Mouse (Mus musculus): ENCODE data around the gene Alppl2. TPM values are rescaled to one million over a fixed set of nuclear protein-coding genes. Genes with fewer than 3 reads are reported as not detected.

Alppl2 gene
- polyA plus RNA-seq, 1 experiment: not detected

DNA sequence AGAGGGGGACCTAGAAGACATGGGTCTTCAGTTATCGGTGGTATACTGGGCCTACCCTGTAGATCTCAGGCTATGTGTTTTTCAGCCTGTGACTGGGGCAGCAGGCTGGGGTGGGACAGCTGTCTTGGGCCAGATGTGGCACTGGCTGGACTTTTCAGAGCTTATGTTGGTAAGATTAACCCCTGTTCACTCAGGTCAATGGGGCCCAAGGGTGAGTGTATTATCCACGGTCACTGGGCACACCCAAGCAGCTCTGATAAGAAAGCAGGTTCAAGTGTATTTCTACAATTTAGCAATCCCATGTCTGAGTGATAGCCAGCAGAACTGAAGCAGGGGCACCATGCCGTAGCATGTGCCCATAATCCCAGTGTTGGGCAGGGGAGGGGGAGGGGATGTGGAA lies 12.4 kb upstream of the Alppl2 start:
- TF ChIP-seq POLR2A (IDR thresholded peaks at IDR 0.05; ENCODE audit: insufficient read depth, low read depth, low read length) (no peak), CTCF (IDR thresholded peaks at IDR 0.05; ENCODE audit: insufficient read depth, low read depth, low read length) (no peak)
- WGBS: 93% methylated on average over 3 of the region's 3 CpGs
- H3K4me1 ChIP-seq (ENCODE audit: control insufficient read depth, insufficient read depth, low read length): peaks cover 5% of the 10 kb centered on the region
- no peak overlapping the region for H3K27ac ChIP-seq (ENCODE audit: insufficient read depth, low read depth, low read length)
- no peak overlapping the region for H3K4me3 ChIP-seq (ENCODE audit: insufficient read depth, low read depth, low read length)

DNA sequence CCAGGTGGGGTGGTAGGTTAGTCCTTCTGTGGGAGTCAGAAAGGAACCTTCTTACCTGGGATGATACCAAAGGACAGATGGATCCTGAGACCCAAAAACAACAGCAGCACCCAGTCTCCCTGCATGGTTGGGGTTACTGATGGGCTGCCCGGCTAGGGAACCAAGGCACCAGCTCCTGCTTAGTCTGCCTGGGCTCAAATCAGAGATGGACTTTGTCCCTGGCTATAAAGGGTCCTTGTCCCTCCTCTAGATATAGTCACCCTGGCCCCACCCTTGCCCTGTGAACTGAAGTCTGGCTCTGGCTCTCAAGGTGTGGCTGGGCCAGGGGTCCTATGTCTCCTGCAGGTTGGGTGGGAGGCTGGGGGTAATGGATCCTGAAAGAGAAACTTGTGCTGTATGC lies 11.7 kb upstream of the Alppl2 start, which contains the start of gene Alpi:
TSS of gene Alpi (minus strand) at position 196 of the 400 bp plus-strand sequence.
- no peak for TF ChIP-seq CTCF (IDR thresholded peaks at IDR 0.05; ENCODE audit: insufficient read depth, low read depth, low read length)
- no peak for TF ChIP-seq POLR2A (IDR thresholded peaks at IDR 0.05; ENCODE audit: insufficient read depth, low read depth, low read length)
- Histone ChIP-seq H3K4me3 (ENCODE audit: insufficient read depth, low read depth, low read length) (no peak within 1 kb of the TSS), H3K27ac (ENCODE audit: insufficient read depth, low read depth, low read length) (no peak within 1 kb of the TSS), H3K4me1 (ENCODE audit: control insufficient read depth, insufficient read depth, low read length) (peaks cover 5% of the 10 kb centered on the region)
- WGBS: 92% methylated on average over 1 of the region's 1 CpGs

DNA sequence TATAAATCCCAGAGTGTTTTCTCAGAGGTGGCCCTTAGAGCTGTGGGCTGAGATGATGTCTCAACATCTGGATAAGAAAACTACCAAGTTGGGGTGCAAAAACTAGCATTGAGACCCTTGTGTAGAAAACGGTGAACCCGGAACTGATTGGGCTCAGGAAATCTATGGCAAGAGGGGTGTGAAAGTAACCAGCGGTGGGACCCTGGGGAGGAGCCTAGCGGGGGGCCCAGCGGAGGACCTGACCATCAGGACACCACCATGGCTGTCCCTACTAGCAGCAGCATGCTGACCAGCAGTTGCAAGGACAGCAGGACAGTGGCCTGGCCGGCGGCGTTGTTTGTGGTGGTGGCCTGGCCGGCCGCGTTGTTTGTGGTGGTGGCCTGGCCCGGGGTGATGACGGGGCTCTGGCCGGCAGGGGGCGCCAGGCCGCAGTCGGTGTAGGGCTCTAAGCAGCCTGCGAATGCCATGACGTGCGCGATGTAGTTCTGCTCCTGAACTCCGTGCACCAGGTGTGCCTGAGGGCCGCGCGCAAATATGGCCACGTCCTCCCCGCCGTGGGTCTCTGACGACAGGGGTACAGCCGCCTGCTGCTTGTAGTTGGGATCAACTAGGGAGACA lies 8.7 kb upstream of the Alppl2 start:
- no peak overlapping the region for H3K27ac ChIP-seq (ENCODE audit: insufficient read depth, low read depth, low read length)
- 17% methylated on average over 30 of the region's 30 CpGs for WGBS
- TF ChIP-seq POLR2A (IDR thresholded peaks at IDR 0.05; ENCODE audit: insufficient read depth, low read depth, low read length): no peak
- peak; percentile 69; the same call in 1 of the 2 replicates for TF ChIP-seq CTCF (IDR thresholded peaks at IDR 0.05; ENCODE audit: insufficient read depth, low read depth, low read length)
- no peak overlapping the region for H3K4me3 ChIP-seq (ENCODE audit: insufficient read depth, low read depth, low read length)
- peaks cover 5% of the 10 kb centered on the region for H3K4me1 ChIP-seq (ENCODE audit: control insufficient read depth, insufficient read depth, low read length)

DNA sequence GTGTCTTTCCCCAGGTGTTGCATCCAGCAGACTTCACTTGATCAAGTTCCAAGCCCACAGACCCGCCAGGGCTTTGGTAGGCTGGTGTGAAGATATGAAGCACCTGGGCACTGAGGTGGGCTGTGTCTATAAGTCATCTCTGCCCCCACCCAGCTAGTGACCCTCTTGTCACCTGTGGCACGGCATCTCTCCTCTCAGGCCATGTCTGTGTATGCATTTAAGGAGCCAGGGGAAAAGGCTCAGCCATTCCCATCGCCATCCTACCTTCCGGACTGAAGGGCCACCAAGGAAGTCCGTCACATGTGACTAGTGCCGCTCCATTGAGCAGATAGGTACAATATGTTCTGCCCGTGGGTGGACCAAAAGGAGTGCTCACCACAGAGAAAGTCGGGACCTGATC lies 5.9 kb upstream of the Alppl2 start:
- peaks cover 5% of the 10 kb centered on the region for H3K4me1 ChIP-seq (ENCODE audit: control insufficient read depth, insufficient read depth, low read length)
- no peak overlapping the region for H3K27ac ChIP-seq (ENCODE audit: insufficient read depth, low read depth, low read length)
- WGBS: 77% methylated on average over 8 of the region's 8 CpGs
- TF ChIP-seq CTCF (IDR thresholded peaks at IDR 0.05; ENCODE audit: insufficient read depth, low read depth, low read length) (no peak), POLR2A (IDR thresholded peaks at IDR 0.05; ENCODE audit: insufficient read depth, low read depth, low read length) (no peak)
- H3K4me3 ChIP-seq (ENCODE audit: insufficient read depth, low read depth, low read length): no peak overlapping the region

DNA sequence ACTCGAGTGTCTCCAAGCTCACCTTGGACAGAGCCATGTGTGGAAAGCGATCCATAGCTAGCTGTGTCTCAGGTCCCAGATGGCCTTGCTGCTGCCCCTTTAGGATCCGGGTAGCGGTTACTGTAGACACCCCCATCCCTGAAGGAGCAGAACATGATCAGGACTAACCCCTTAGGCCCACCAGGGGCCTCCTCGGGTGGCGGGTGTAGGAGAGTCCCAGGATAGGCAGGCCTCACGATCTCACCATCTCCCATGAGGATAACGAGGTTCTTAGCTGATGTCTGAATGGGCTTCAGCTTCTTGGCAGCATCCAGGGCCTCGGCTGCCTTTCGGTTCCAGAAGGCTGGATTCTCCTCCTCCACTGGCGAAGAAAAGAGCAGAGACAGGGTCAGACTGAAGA lies 477 bp downstream of the Alppl2 start:
- WGBS: 85% methylated on average over 11 of the region's 11 CpGs
- H3K27ac ChIP-seq (ENCODE audit: insufficient read depth, low read depth, low read length): no peak overlapping the region
- no peaks in the 10 kb centered on the region for H3K4me1 ChIP-seq (ENCODE audit: control insufficient read depth, insufficient read depth, low read length)
- no peak for TF ChIP-seq POLR2A (IDR thresholded peaks at IDR 0.05; ENCODE audit: insufficient read depth, low read depth, low read length)
- no peak for TF ChIP-seq CTCF (IDR thresholded peaks at IDR 0.05; ENCODE audit: insufficient read depth, low read depth, low read length)
- no peak overlapping the region for H3K4me3 ChIP-seq (ENCODE audit: insufficient read depth, low read depth, low read length)

DNA sequence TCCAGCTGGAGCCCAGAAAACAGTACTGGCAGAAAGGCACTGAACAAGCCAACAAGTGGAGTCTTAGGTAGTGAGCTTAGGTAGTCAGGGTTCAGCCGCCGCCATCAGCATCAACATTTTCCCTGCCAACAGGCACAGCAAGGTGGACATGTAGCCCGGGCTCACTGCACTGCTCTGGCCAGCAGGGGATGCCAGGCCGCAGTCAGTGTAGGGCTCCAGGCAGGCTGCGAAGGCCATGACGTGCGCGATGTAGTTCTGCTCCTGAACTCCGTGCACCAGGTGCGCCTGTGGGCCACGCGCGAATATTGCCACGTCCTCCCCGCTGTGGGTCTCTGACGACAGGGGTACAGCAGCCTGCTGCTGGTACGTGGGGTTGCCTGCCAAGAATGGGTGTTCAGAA lies 2.8 kb downstream of the Alppl2 start:
- WGBS: 77% methylated on average over 17 of the region's 17 CpGs
- TF ChIP-seq POLR2A (IDR thresholded peaks at IDR 0.05; ENCODE audit: insufficient read depth, low read depth, low read length) (no peak), CTCF (IDR thresholded peaks at IDR 0.05; ENCODE audit: insufficient read depth, low read depth, low read length) (no peak)

DNA sequence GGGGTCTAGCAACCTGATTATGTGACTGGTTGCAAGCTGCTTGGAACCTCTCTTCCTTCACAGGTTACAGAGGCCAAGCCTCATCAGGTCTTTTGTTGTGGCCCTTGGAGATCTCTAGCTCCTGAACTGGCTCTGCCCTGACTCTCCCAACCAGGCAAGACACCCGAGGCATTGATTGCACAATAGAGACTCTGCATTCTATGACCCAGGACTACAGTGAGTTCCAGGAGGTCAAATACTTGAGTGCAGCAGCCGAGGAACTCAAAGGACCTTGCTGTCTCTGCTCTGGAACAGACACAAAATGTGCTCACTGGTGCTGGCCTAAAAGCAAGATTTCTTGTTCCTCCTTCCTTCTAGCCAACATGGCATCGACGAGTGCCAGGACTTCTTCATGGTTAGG lies 3.5 kb downstream of the Alppl2 start:
- Histone ChIP-seq H3K4me1 (ENCODE audit: control insufficient read depth, insufficient read depth, low read length) (no peaks in the 10 kb centered on the region), H3K4me3 (ENCODE audit: insufficient read depth, low read depth, low read length) (no peak overlapping the region), H3K27ac (ENCODE audit: insufficient read depth, low read depth, low read length) (no peak overlapping the region)
- 72% methylated on average over 4 of the region's 4 CpGs for WGBS
- no peak for TF ChIP-seq POLR2A (IDR thresholded peaks at IDR 0.05; ENCODE audit: insufficient read depth, low read depth, low read length)
- TF ChIP-seq CTCF (IDR thresholded peaks at IDR 0.05; ENCODE audit: insufficient read depth, low read depth, low read length): no peak

More for the DNA sequence above, 2.8 kb downstream of the Alppl2 start:
- Histone ChIP-seq H3K4me3 (ENCODE audit: insufficient read depth, low read depth, low read length) (no peak overlapping the region), H3K27ac (ENCODE audit: insufficient read depth, low read depth, low read length) (no peak overlapping the region), H3K4me1 (ENCODE audit: control insufficient read depth, insufficient read depth, low read length) (no peaks in the 10 kb centered on the region)

DNA sequence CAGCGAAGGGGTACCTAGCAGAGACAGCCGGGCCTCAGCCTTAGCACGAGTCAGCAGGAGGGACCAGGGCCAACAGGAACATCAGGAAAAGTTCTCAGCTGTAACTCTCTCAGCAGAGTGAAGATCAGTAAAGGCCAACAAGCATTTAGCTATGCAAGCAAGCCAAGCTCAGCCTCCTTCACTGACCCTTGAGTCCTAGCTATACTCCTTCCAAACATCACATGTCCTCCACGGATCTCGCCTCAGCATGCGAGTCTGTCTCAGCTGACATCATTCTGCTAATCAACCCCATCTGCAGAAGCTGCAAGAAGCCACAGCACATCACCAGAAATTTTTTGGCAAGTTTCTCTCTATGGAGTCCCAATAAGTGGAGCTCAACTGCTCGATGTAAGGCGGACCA lies 16.0 kb downstream of the Alppl2 start:
- Histone ChIP-seq H3K4me3 (ENCODE audit: insufficient read depth, low read depth, low read length) (no peak overlapping the region), H3K4me1 (ENCODE audit: control insufficient read depth, insufficient read depth, low read length) (no peaks in the 10 kb centered on the region), H3K27ac (ENCODE audit: insufficient read depth, low read depth, low read length) (no peak overlapping the region)
- 87% methylated on average over 8 of the region's 8 CpGs for WGBS
- TF ChIP-seq CTCF (IDR thresholded peaks at IDR 0.05; ENCODE audit: insufficient read depth, low read depth, low read length): no peak
- TF ChIP-seq POLR2A (IDR thresholded peaks at IDR 0.05; ENCODE audit: insufficient read depth, low read depth, low read length): no peak

DNA sequence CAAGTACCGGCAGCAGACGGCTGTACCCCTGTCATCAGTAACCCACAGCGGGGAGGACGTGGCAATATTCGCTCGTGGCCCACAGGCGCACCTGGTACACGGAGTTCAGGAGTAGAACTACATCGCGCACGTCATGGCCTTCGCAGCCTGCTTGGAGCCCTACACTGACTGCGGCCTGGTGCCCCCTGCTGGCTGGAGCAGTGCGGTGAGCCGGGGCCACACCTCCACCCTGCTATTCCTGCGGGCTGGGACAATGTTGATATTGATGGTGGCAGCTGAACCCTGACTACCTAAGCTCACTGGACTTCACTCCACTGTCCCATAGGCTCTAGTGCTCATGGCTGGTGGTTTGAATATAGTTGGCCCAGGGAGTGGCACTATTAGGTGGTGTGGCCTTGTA lies 19.0 kb downstream of the Alppl2 start:
- Histone ChIP-seq H3K4me3 (ENCODE audit: insufficient read depth, low read depth, low read length) (no peak overlapping the region), H3K27ac (ENCODE audit: insufficient read depth, low read depth, low read length) (no peak overlapping the region), H3K4me1 (ENCODE audit: control insufficient read depth, insufficient read depth, low read length) (no peaks in the 10 kb centered on the region)
- WGBS: 60% methylated on average over 16 of the region's 16 CpGs
- TF ChIP-seq POLR2A (IDR thresholded peaks at IDR 0.05; ENCODE audit: insufficient read depth, low read depth, low read length) (no peak), CTCF (IDR thresholded peaks at IDR 0.05; ENCODE audit: insufficient read depth, low read depth, low read length) (no peak)

DNA sequence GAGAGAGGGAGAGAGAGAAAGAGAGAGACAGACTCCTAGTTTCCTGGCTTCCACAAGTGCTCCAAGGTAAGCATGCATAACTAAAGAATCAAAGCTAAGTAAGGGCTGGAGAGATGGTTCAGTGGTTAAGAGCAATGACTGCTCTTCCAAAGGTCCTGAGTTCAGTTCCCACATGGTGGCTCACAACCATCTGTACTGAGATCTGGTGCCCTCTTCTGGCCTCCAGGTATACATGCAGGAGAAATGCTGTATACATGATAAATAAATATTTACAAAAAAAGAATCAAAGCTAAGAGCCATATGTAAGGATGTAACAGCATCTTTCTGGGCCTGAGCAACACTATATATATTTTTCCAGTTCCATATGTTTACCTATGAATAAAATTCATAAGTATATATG lies 28.8 kb downstream of the Alppl2 start:
- Histone ChIP-seq H3K4me3 (ENCODE audit: insufficient read depth, low read depth, low read length) (no peak overlapping the region), H3K27ac (ENCODE audit: insufficient read depth, low read depth, low read length) (no peak overlapping the region), H3K4me1 (ENCODE audit: control insufficient read depth, insufficient read depth, low read length) (no peaks in the 10 kb centered on the region)
- TF ChIP-seq POLR2A (IDR thresholded peaks at IDR 0.05; ENCODE audit: insufficient read depth, low read depth, low read length): no peak
- TF ChIP-seq CTCF (IDR thresholded peaks at IDR 0.05; ENCODE audit: insufficient read depth, low read depth, low read length): no peak
